8 mouse cellular contexts compared by ENCODE assay signal in the genomic region with DNA sequence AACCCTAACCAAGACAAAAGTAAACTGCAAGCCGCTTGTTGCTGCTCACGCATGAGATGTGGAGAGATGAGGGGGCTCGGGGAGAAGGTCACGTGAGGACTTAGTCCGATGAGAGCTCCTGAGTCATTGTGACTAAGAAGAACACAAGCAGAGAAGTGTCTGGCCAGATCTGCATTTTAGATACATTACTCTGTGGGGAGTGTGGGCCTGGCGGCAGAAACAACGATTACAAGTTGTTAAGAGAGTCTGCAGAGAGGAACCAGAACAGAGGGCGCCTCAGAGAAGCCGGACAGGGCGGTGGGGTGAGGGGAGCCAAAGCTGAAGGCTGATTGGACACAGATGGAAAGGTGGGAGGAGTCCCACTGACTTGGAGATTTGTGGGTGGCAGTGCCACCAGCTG. TPM values are rescaled to one million over a fixed set of nuclear protein-coding genes. Genes with fewer than 3 reads are reported as not detected.
DNase-seq lines count a peak whose midpoint lies in the region; ATAC-seq and TF ChIP-seq lines count a peak whose summit lies in the region.

No protein-coding gene starts in this region.

- H3K27me3 ChIP-seq in forebrain, embryonic 10.5 days (ENCODE audit: poor library complexity, severe bottlenecking) = peaks cover 23% of the 10 kb centered on the region
- no peaks in the 10 kb centered on the region for H3K27me3 ChIP-seq in forebrain, postnatal 0 days (ENCODE audit: insufficient read depth, low read length)
- H3K27me3 ChIP-seq in lung, postnatal 0 days (replicated peaks; ENCODE audit: insufficient read depth, low read length) = no peaks in the 10 kb centered on the region
- peaks cover 19% of the 10 kb centered on the region for H3K27me3 ChIP-seq in embryonic facial prominence, embryonic 10.5 days (replicated peaks; ENCODE audit: low read depth, poor library complexity, severe bottlenecking)

- TF ChIP-seq CTCF in forebrain, postnatal 0 days (IDR thresholded peaks at IDR 0.05; ENCODE audit: low read depth) = no peak
- no peak for TF ChIP-seq CTCF in lung, postnatal 0 days (IDR thresholded peaks at IDR 0.05)

- no peak overlapping the region for H3K4me2 ChIP-seq in forebrain, postnatal 0 days (ENCODE audit: low read depth)
- H3K4me2 ChIP-seq in lung, postnatal 0 days (replicated peaks; ENCODE audit: low read depth, low read length) = no peak overlapping the region

- H3K4me3 ChIP-seq in forebrain, embryonic 10.5 days = peak overlapping the region; percentile 38
- no peak overlapping the region for H3K4me3 ChIP-seq in forebrain, postnatal 0 days (ENCODE audit: low read depth, low read length)
- H3K4me3 ChIP-seq in lung, postnatal 0 days (ENCODE audit: low read depth, low read length) = no peak overlapping the region
- peak overlapping the region; percentile 39 for H3K4me3 ChIP-seq in embryonic facial prominence, embryonic 10.5 days

- H3K27ac ChIP-seq in forebrain, embryonic 10.5 days = peak overlapping the region; percentile 48; the same call in 1 of the 2 replicates
- no peak overlapping the region for H3K27ac ChIP-seq in forebrain, postnatal 0 days (ENCODE audit: low read depth, low read length)
- no peak overlapping the region for H3K27ac ChIP-seq in lung, postnatal 0 days (ENCODE audit: low read length)
- no peak overlapping the region for H3K27ac ChIP-seq in embryonic facial prominence, embryonic 10.5 days (replicated peaks)

- no peak for TF ChIP-seq EP300 in lung, postnatal 0 days (IDR thresholded peaks at IDR 0.05)

- H3K9me3 ChIP-seq in forebrain, embryonic 10.5 days = no peaks in the 10 kb centered on the region
- no peaks in the 10 kb centered on the region for H3K9me3 ChIP-seq in forebrain, postnatal 0 days (ENCODE audit: low read length)
- no peaks in the 10 kb centered on the region for H3K9me3 ChIP-seq in lung, postnatal 0 days (ENCODE audit: low read length)
- no peaks in the 10 kb centered on the region for H3K9me3 ChIP-seq in embryonic facial prominence, embryonic 10.5 days

- no peak for ATAC-seq in forebrain, postnatal 0 days
- no peak for ATAC-seq in lung, postnatal 0 days

- peak; percentile 29 for DNase-seq in forebrain, embryonic 10.5 days (ENCODE audit: extremely low spot score, low spot score)
- no peak for DNase-seq in forebrain, postnatal 0 days
- DNase-seq in lung, postnatal 36 days = peak; percentile 5
- DNase-seq in lung, postnatal 0 days (ENCODE audit: low spot score) = no peak
- peak; percentile 21 for DNase-seq in embryonic facial prominence, embryonic 10.5 days (ENCODE audit: low spot score)
- peak; percentile 65 for DNase-seq in retina, postnatal 1 day
- DNase-seq in layer of hippocampus, adult 9-11 months = no peak
- DNase-seq in right cerebral cortex, postnatal 36 days (ENCODE audit: low spot score in 2 of 2) = no peak

- 34% methylated on average over 10 of the region's 10 CpGs for WGBS in forebrain, embryonic 10.5 days
- 31% methylated on average over 10 of the region's 10 CpGs for WGBS in forebrain, postnatal 0 days
- WGBS in lung, postnatal 0 days = 44% methylated on average over 10 of the region's 10 CpGs
- 31% methylated on average over 10 of the region's 10 CpGs for WGBS in embryonic facial prominence, embryonic 10.5 days

- peaks cover 27% of the 10 kb centered on the region for H3K4me1 ChIP-seq in forebrain, embryonic 10.5 days
- no peaks in the 10 kb centered on the region for H3K4me1 ChIP-seq in forebrain, postnatal 0 days (ENCODE audit: insufficient read depth)
- no peaks in the 10 kb centered on the region for H3K4me1 ChIP-seq in lung, postnatal 0 days (ENCODE audit: insufficient read depth, low read depth, low read length)
- H3K4me1 ChIP-seq in embryonic facial prominence, embryonic 10.5 days = peaks cover 22% of the 10 kb centered on the region

- H3K36me3 ChIP-seq in forebrain, embryonic 10.5 days (replicated peaks) = no peaks in the 10 kb centered on the region
- H3K36me3 ChIP-seq in forebrain, postnatal 0 days (ENCODE audit: insufficient read depth) = no peaks in the 10 kb centered on the region
- no peaks in the 10 kb centered on the region for H3K36me3 ChIP-seq in lung, postnatal 0 days (ENCODE audit: insufficient read depth, low read length)
- H3K36me3 ChIP-seq in embryonic facial prominence, embryonic 10.5 days (replicated peaks) = no peaks in the 10 kb centered on the region

- H3K9ac ChIP-seq in forebrain, postnatal 0 days = no peak overlapping the region
- H3K9ac ChIP-seq in lung, postnatal 0 days (replicated peaks; ENCODE audit: low read depth) = no peak overlapping the region

RNA-seq across cellular contexts. Expression of a gene that starts 2.7 kb away (rescaled TPM):
- polyA plus RNA-seq in forebrain, embryonic 10.5 days (2016; fragmentation: Nextera tagmentation; extraction: Ambion mirVana) = 1.3 and 1.6 TPM in 2 replicates
- 2.6 and 3.7 TPM in 2 replicates for total RNA-seq in forebrain, postnatal 0 days (2014; rRNA removed)
- polyA plus RNA-seq in forebrain, postnatal 0 days (2015; fragmentation: Nextera tagmentation; extraction: Ambion mirVana) = 1.2 and 2.5 TPM in 2 replicates
- 3.5 and 4.0 TPM in 2 replicates for polyA plus RNA-seq in lung, postnatal 0 days (2015; fragmentation: Nextera tagmentation; extraction: Ambion mirVana)
- 1.4 and 1.6 TPM in 2 replicates for polyA plus RNA-seq in embryonic facial prominence, embryonic 10.5 days (2016; fragmentation: Nextera tagmentation; extraction: Ambion mirVana)

RNA-seq across cellular contexts. Expression of a gene that starts 56.5 kb away (rescaled TPM):
- polyA plus RNA-seq in forebrain, embryonic 10.5 days (2016; fragmentation: Nextera tagmentation; extraction: Ambion mirVana) = not detected in 2 replicates
- total RNA-seq in forebrain, postnatal 0 days (2014; rRNA removed) = not detected in 2 replicates
- polyA plus RNA-seq in forebrain, postnatal 0 days (2015; fragmentation: Nextera tagmentation; extraction: Ambion mirVana) = not detected in 2 replicates
- 0.11 TPM in 1 of 2 replicates, not detected in the other for polyA plus RNA-seq in lung, postnatal 0 days (2015; fragmentation: Nextera tagmentation; extraction: Ambion mirVana)
- polyA plus RNA-seq in embryonic facial prominence, embryonic 10.5 days (2016; fragmentation: Nextera tagmentation; extraction: Ambion mirVana) = not detected in 2 replicates

Comparison
In these comparisons a context has a peak if more than half of its experiments do, and no peak if none do; other contexts are left out.
1. DNase-seq: peak in forebrain, embryonic 10.5 days (single experiment), lung, postnatal 36 days (single experiment), embryonic facial prominence, embryonic 10.5 days (single experiment) and retina, postnatal 1 day (single experiment); none in forebrain, postnatal 0 days (single experiment), lung, postnatal 0 days (single experiment), layer of hippocampus, adult 9-11 months (single experiment) and right cerebral cortex, postnatal 36 days (0 of 2).
2. H3K4me3 ChIP-seq: peak in forebrain, embryonic 10.5 days (single experiment) and embryonic facial prominence, embryonic 10.5 days (single experiment); none in forebrain, postnatal 0 days (single experiment) and lung, postnatal 0 days (single experiment).